Mouse (Mus musculus) stomach, embryonic 15.5 days (tissue): ENCODE results near the gene Bcl11b. TPM values are rescaled to one million over a fixed set of nuclear protein-coding genes. Genes with fewer than 3 reads are reported as not detected.

Experiments
- ATAC-seq: fragments of 200-750 bp; cut with Nextera tagmentation; 2 replicates; pipeline ENCODE4 v1.8.0; 2017; ENCODE audit warnings: low read depth, moderate number of reproducible peaks, moderate TSS enrichment; ENCODE audit not compliant: insufficient read depth, low FRiP score
- H3K27ac ChIP-seq: fragments of 300-500 bp; sonication (generic); 2 replicates; pipeline ENCODE4 v1.5.1; 2015; ENCODE audit warnings: mild to moderate bottlenecking, inconsistent platforms
- H3K27me3 ChIP-seq: fragments of 300-500 bp; sonication (generic); replicated peaks from 2 replicates; pipeline ENCODE4 v1.6.1; 2015; ENCODE audit warnings: inconsistent platforms
- H3K36me3 ChIP-seq: fragments of 300-500 bp; sonication (generic); 2 replicates; pipeline ENCODE4 v1.6.1; 2015; ENCODE audit warnings: inconsistent platforms
- H3K4me1 ChIP-seq: fragments of 300-500 bp; sonication (generic); 2 replicates; pipeline ENCODE4 v1.6.1; 2015; ENCODE audit warnings: inconsistent platforms
- H3K4me2 ChIP-seq: fragments of 300-500 bp; sonication (generic); 2 replicates; pipeline ENCODE4 v1.6.1; 2015; ENCODE audit warnings: mild to moderate bottlenecking, inconsistent platforms
- H3K4me3 ChIP-seq: fragments of 300-500 bp; sonication (generic); replicated peaks from 2 replicates; pipeline ENCODE4 v1.5.1; 2015; ENCODE audit warnings: inconsistent platforms
- H3K9ac ChIP-seq: fragments of 300-500 bp; sonication (generic); 2 replicates; pipeline ENCODE4 v1.6.1; 2015; ENCODE audit warnings: inconsistent platforms
- H3K9me3 ChIP-seq: fragments of 300-500 bp; sonication (generic); 2 replicates; pipeline ENCODE4 v1.6.1; 2016; ENCODE audit warnings: inconsistent platforms
- WGBS: fragments of 180-500 bp; shearing (Covaris S2); methylation state at CpG from one replicate; pipeline ENCODE4 v1.1.7; 2015; 5-methylcytosine and 5-hydroxymethylcytosine counted together
- polyA plus RNA-seq: library from polyadenylated mRNA; unstranded; fragments of >200 nt; fragmentation: Nextera tagmentation; extraction: Ambion mirVana; gene quantifications from 2 replicates; pipeline ENCODE4 v1.2.1, GENCODE M21; 2015

The Bcl11b gene
- polyA plus RNA-seq, 1 experiment from 2014 or later = 5.7 TPM

DNA sequence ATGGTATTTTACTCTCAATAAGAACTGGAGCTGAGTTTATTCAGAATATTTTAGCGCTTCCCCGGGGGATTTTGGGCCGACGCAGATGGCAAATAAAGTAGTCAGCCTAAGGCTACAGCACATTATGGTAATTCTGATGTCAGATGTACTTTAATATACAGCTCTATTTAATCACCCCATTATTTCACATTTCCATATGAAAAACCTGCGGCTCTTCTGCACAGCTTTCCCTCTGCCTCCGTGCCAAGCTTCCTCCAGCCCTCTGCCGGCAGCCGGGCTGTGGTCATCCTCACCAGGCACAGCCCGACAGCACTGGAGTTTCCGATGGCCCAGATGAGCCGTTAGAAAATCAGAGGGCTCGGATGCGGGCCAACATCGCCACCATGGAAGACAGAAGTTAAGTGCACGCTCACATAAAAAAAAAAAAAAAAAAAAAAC, 74.9 kb downstream of the Bcl11b start:
- H3K4me3 ChIP-seq = no peak overlapping the region
- H3K27ac ChIP-seq = no peak overlapping the region
- H3K36me3 ChIP-seq = no peaks in the 10 kb centered on the region
- no peaks in the 10 kb centered on the region for H3K9me3 ChIP-seq
- no peak for ATAC-seq
- H3K27me3 ChIP-seq = no peaks in the 10 kb centered on the region
- H3K9ac ChIP-seq = no peak overlapping the region
- H3K4me2 ChIP-seq = no peak overlapping the region
- H3K4me1 ChIP-seq = peaks cover 23% of the 10 kb centered on the region
- 78% methylated on average over 15 of the region's 15 CpGs for WGBS

DNA sequence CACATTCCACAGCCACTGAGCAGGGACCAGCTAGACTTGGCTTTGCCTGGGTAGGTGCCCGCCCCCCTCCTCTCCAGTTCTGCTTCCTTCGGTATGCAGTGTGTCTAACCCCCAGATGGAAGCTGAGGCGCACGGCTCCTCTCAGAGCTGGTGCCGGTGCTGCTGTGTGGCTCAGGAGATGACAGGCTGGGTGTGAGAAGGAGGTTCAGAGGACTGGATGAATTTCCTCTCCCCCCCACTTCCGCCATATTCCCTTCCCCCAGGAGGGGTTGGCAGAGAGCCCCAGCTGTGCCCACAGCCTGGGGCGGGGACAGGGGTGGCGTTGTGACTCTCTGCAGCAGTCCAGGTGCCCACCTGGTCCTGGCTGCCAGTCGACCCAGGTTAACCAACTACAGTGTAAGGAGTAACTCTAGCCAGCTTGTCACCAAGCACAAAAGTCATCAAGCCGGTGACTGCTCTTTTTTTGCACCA, 75.4 kb downstream of the Bcl11b start:
- H3K4me2 ChIP-seq = peak overlapping the region; percentile 3; the same call in 1 of the 2 replicates
- no peak overlapping the region for H3K4me3 ChIP-seq
- no peak overlapping the region for H3K9ac ChIP-seq
- WGBS = 62% methylated on average over 10 of the region's 10 CpGs
- no peak for ATAC-seq
- H3K36me3 ChIP-seq = no peaks in the 10 kb centered on the region
- H3K27ac ChIP-seq = peak overlapping the region; percentile 31; the same call in 1 of the 2 replicates
- H3K27me3 ChIP-seq = no peaks in the 10 kb centered on the region
- H3K4me1 ChIP-seq = peaks cover 23% of the 10 kb centered on the region
- H3K9me3 ChIP-seq = no peaks in the 10 kb centered on the region

DNA sequence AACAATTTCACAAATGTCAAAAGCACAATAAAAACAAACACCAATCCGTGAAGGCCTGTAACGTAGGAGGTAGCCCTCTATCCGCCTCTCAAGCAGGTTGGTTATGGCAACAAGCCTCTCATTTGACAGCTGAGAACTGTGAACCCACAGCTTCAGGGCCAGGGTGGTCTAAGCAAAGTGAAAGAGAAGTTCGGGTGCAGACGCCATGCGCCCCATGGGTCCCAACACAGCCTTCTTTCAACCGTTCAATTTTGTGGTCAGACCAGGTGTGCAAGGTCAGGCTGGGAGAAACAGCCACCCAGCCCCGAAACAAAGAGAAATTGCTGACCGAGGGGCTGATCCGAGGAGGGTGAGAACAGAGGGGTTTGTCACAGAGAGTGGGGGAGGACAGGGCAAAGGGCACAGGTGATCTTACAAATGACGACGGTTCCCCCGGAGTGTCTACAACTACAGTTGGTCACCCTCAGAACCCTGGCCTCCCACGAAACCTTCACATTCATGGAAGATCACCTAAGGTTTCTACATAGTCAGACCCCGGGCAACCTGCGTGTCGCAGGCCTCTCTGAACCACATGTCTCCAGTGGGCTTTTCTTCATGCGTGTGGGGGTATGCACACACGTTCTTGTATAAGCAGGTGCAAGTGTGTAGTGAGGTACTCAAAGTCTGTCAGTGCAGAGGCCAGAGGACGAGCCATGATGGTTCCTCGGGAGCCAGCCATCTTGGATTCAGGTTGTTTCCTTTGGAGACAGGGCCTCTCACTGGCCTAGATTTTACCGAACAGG, 77.1 kb downstream of the Bcl11b start:
- Histone ChIP-seq H3K9me3 (no peaks in the 10 kb centered on the region), H3K4me2 (no peak overlapping the region), H3K4me1 (peaks cover 17% of the 10 kb centered on the region), H3K27ac (no peak overlapping the region), H3K9ac (no peak overlapping the region), H3K27me3 (no peaks in the 10 kb centered on the region), H3K4me3 (no peak overlapping the region), H3K36me3 (no peaks in the 10 kb centered on the region)
- no peak for ATAC-seq
- WGBS = 87% methylated on average over 22 of the region's 22 CpGs

DNA sequence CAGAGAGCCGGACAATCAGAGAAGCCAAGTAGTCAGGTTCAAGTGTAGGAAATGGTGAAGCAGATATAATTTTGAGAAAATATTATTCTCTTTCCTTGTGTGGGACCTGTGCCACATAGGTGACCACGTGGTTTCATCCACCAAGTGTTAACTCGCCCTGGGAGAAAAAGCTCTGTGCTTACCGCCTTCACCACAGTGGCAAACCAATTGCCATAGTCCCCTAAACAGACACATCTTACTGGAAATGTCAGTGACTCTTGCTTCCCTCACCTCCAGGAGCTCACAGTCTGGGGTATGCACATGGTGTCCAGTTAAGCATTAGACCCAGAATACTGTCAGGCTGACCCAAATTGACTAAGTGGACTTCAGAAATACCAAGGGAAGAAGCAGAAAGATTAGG, 78.7 kb downstream of the Bcl11b start:
- no peak for ATAC-seq
- Histone ChIP-seq H3K4me3 (no peak overlapping the region), H3K4me2 (no peak overlapping the region), H3K4me1 (peaks cover 5% of the 10 kb centered on the region), H3K27me3 (no peaks in the 10 kb centered on the region), H3K36me3 (no peaks in the 10 kb centered on the region), H3K27ac (no peak overlapping the region), H3K9me3 (no peaks in the 10 kb centered on the region), H3K9ac (no peak overlapping the region)
- 78% methylated on average over 4 of the region's 4 CpGs for WGBS

DNA sequence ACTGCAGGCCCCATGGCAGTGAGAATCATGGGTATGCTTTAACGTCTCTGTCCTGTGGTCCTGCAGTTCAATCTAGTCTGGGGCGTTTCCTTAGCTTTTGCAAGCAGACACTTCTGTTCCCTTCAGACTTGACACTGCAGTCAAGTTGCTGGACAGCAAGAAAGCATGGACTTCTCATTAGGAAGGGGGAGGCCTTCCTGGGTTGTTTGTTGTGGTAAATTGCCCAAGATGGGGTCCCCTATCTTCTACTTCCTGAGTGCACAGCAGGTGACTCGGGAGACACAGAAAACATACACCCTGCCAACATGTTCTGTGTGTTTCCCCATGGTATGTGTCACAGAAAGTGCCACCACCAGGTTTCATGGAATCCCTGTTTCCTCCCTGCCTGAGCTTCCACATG, 79.4 kb downstream of the Bcl11b start:
- Histone ChIP-seq H3K27me3 (no peaks in the 10 kb centered on the region), H3K4me3 (no peak overlapping the region), H3K9me3 (no peaks in the 10 kb centered on the region), H3K27ac (no peak overlapping the region), H3K4me1 (peaks cover 5% of the 10 kb centered on the region), H3K9ac (no peak overlapping the region), H3K36me3 (no peaks in the 10 kb centered on the region), H3K4me2 (no peak overlapping the region)
- WGBS = 54% methylated on average over 3 of the region's 3 CpGs
- no peak for ATAC-seq

DNA sequence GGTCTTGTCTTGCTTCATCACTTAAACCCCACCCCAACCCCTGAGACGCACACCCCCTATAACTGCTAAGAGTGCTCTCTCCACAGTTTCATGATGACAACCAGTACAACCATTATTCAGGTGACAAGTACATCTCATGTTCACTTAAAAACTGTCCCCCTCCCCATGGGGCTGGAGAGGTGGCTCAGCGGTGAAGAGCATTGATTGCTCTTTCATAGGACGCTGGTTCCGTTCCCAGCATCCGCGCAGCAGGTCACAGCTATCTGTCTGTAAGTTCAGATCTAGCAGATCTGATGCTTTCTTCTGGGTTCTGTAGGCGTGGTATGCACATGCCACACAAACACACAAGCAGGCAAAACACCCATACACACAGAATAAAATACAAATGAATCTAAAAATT, 81.2 kb downstream of the Bcl11b start:
- Histone ChIP-seq H3K27me3 (no peaks in the 10 kb centered on the region), H3K36me3 (peaks cover 3% of the 10 kb centered on the region; the same call in 1 of the 2 replicates), H3K9ac (no peak overlapping the region), H3K4me1 (no peaks in the 10 kb centered on the region; the same call in 1 of the 2 replicates), H3K4me3 (no peak overlapping the region), H3K4me2 (no peak overlapping the region), H3K27ac (no peak overlapping the region), H3K9me3 (no peaks in the 10 kb centered on the region)
- 92% methylated on average over 7 of the region's 7 CpGs for WGBS
- ATAC-seq = no peak

DNA sequence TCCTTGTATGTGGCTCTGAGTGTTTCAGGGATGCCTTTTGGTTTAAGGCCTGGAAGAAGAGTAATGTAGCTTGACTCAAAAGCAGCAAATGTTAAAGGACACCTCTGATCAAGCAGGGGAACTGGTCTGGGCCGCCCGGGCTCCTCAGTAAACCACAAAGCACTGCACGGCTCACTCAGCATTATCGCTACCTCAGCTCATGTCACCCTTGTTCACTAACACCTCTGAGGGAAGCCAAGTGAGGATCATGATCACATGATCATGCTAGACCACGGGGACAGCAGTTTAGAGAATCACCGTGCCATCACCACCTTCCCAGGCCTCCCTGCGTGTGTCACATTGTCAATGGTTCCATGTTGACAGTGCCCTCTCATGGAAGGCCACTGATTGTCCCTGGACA, 81.8 kb downstream of the Bcl11b start:
- ATAC-seq = no peak

DNA sequence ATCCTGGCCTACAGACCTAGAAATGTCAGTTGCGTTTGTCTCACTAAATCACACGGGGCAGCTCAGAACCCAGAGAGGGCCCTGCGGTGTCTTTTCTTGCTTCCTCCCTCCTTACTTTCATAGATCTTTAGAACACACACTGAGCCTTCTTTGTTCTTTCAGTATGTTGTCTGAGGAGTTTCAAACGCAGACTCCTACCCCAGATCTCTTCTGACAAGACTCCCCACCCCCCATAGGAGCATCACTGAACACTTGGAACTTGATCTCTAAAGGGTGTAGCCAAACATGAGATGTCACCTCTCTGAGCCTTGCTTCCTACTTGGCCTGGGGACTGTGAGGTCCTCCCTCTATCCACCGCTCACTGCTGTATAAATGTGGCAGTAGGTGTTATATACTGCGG, 82.2 kb downstream of the Bcl11b start:
- WGBS = 72% methylated on average over 6 of the region's 6 CpGs
- ATAC-seq = no peak
- H3K27me3 ChIP-seq = no peaks in the 10 kb centered on the region

More for the DNA sequence above, 81.8 kb downstream of the Bcl11b start:
- 86% methylated on average over 7 of the region's 7 CpGs for WGBS
- Histone ChIP-seq H3K9me3 (no peaks in the 10 kb centered on the region), H3K27me3 (no peaks in the 10 kb centered on the region), H3K4me3 (no peak overlapping the region), H3K9ac (no peak overlapping the region), H3K36me3 (peaks cover 9% of the 10 kb centered on the region), H3K4me2 (no peak overlapping the region), H3K4me1 (no peaks in the 10 kb centered on the region; the same call in 1 of the 2 replicates), H3K27ac (no peak overlapping the region)

DNA sequence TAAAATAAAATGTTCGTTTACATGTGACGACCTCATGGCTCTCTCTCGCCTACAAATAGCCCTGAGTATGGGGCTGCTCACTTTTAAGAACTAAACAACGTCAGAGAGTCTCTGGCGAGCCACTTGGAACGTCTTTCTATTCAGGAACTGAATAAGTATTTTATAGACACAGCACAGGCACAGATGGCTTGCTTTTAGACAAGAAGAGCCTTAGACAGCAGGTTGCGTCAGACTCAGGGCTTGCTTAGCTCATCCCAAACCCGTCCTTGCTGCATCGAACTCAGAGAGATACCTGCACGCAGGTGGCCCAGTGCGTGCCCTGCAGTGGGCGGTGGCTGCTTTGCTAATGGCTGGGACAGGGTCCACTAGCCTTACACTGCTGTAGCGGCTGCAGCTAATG, 82.7 kb downstream of the Bcl11b start:
- H3K36me3 ChIP-seq = peaks cover 18% of the 10 kb centered on the region
- H3K9ac ChIP-seq = no peak overlapping the region
- no peak overlapping the region for H3K4me3 ChIP-seq
- no peak overlapping the region for H3K4me2 ChIP-seq
- H3K4me1 ChIP-seq = no peaks in the 10 kb centered on the region; the same call in 1 of the 2 replicates
- no peaks in the 10 kb centered on the region for H3K9me3 ChIP-seq
- H3K27ac ChIP-seq = no peak overlapping the region
- no peaks in the 10 kb centered on the region for H3K27me3 ChIP-seq
- ATAC-seq = no peak
- WGBS = 49% methylated on average over 13 of the region's 13 CpGs

More for the DNA sequence above, 82.2 kb downstream of the Bcl11b start:
- Histone ChIP-seq H3K27ac (no peak overlapping the region), H3K4me2 (no peak overlapping the region), H3K9me3 (no peaks in the 10 kb centered on the region), H3K36me3 (peaks cover 13% of the 10 kb centered on the region), H3K9ac (no peak overlapping the region), H3K4me1 (no peaks in the 10 kb centered on the region; the same call in 1 of the 2 replicates), H3K4me3 (no peak overlapping the region)

DNA sequence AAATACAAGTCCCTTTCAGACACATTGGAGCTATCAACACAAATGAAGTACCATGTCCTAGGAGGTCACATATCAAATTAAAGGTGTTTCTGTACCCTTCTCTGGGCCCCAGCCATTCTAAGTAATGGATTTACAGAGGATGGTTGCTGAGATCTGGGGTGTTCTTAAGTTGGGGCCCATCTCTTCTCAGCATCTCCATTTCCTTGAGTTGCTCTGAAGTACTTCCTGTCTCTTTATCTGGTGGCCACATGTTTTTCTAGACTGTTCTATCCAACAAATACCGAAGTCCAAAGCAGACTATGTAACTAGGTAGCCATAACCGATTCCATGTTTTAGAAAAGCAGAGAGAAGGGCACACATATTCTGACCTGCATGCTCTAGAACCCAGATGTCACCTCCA, 83.3 kb downstream of the Bcl11b start:
- WGBS = 77% methylated on average over 2 of the region's 2 CpGs
- H3K27ac ChIP-seq = no peak overlapping the region
- no peak overlapping the region for H3K4me2 ChIP-seq
- no peaks in the 10 kb centered on the region; the same call in 1 of the 2 replicates for H3K4me1 ChIP-seq
- ATAC-seq = no peak
- no peaks in the 10 kb centered on the region for H3K9me3 ChIP-seq
- H3K4me3 ChIP-seq = no peak overlapping the region
- no peaks in the 10 kb centered on the region for H3K27me3 ChIP-seq
- H3K36me3 ChIP-seq = peaks cover 24% of the 10 kb centered on the region
- no peak overlapping the region for H3K9ac ChIP-seq

DNA sequence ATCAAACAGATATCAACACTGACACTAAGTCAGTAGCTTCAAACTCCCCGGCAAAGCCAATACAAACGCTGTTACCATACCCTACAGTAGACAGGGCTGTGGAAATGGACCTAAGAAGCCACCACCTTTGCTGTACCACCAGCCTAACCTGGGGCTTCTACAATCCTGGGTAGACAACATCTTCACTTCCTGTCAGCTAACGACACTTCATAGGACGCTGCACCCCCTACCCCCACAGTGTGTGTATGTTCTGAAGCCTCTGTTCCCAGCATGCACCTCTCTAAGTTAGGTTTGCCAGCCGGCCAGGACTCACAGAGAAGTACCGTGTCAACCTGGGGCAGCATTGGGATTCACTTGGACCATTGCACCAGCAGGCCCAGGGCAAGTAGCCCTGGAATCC, 84.6 kb downstream of the Bcl11b start:
- no peak overlapping the region for H3K4me2 ChIP-seq
- H3K4me3 ChIP-seq = no peak overlapping the region
- H3K9ac ChIP-seq = no peak overlapping the region

DNA sequence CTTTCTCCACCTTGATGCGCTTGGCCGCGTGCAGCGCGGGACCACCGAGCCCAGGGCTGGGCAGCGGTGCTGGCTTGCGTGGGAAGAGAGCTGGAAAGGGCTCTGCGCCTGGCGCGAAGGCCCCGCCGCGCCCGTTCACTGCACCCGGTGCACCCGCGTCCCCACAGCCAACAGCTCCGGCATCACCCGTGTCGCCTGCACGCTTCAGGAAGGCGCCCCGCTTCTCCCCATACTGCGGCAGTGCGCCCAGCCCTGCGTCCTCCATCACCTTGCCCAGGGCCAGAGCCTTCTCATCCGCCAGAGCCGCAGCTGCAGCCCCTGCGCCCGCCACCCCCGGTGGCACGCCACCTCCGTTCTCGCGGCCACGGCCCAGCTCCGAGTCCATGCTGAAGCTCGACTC, 87.4 kb downstream of the Bcl11b start:
- Histone ChIP-seq H3K4me1 (no peaks in the 10 kb centered on the region), H3K4me2 (no peak overlapping the region), H3K4me3 (no peak overlapping the region), H3K36me3 (peaks cover 24% of the 10 kb centered on the region), H3K9ac (no peak overlapping the region), H3K9me3 (no peaks in the 10 kb centered on the region), H3K27ac (no peak overlapping the region), H3K27me3 (no peaks in the 10 kb centered on the region)
- no peak for ATAC-seq
- 96% methylated on average over 39 of the region's 39 CpGs for WGBS

More for the DNA sequence above, 84.6 kb downstream of the Bcl11b start:
- no peak for ATAC-seq
- Histone ChIP-seq H3K27ac (no peak overlapping the region), H3K4me1 (no peaks in the 10 kb centered on the region), H3K9me3 (no peaks in the 10 kb centered on the region), H3K27me3 (no peaks in the 10 kb centered on the region), H3K36me3 (peaks cover 24% of the 10 kb centered on the region)
- WGBS = 89% methylated on average over 6 of the region's 6 CpGs
